In the genomic region with DNA sequence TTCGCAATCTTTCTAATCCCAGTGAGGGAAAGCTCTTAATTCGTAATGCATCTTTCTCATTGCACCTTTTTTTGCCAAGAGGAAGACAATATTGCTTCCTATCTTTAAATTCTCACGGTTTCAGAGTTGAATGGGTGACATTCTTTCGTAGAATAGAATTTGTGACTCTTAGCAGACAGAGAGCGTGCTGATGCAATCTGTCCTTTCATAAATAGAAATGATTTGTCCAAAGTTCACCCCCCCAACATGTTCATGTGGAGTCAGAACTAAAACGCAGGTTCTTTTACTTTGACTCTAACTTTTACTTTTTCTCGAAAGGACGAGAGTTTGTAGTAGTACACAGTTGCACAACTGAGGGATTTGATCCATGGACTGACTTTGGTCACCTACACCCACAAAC, we compare ENCODE assay signal across 8 mouse cellular contexts. TPM values are rescaled to one million over a fixed set of nuclear protein-coding genes. Genes with fewer than 3 reads are reported as not detected.
DNase-seq lines count a peak whose midpoint lies in the region; ATAC-seq and TF ChIP-seq lines count a peak whose summit lies in the region.

No protein-coding gene starts in this region.

- H3K9me3 ChIP-seq in lung, embryonic 14.5 days (ENCODE audit: low read depth, low read length), result no peaks in the 10 kb centered on the region
- no peaks in the 10 kb centered on the region for H3K9me3 ChIP-seq in embryonic facial prominence, embryonic 13.5 days
- no peaks in the 10 kb centered on the region for H3K9me3 ChIP-seq in intestine, embryonic 15.5 days
- H3K9me3 ChIP-seq in neural tube, embryonic 13.5 days, result no peaks in the 10 kb centered on the region

- no peaks in the 10 kb centered on the region for H3K36me3 ChIP-seq in lung, embryonic 14.5 days (ENCODE audit: insufficient read depth)
- H3K36me3 ChIP-seq in embryonic facial prominence, embryonic 13.5 days, result no peaks in the 10 kb centered on the region
- H3K36me3 ChIP-seq in intestine, embryonic 15.5 days, result no peaks in the 10 kb centered on the region
- no peaks in the 10 kb centered on the region for H3K36me3 ChIP-seq in neural tube, embryonic 13.5 days

- WGBS in lung, embryonic 14.5 days, result 6% methylated on average over 8 of the region's 8 CpGs
- 7% methylated on average over 8 of the region's 8 CpGs for WGBS in embryonic facial prominence, embryonic 13.5 days
- WGBS in intestine, embryonic 15.5 days, result 5% methylated on average over 8 of the region's 8 CpGs
- WGBS in neural tube, embryonic 13.5 days, result 12% methylated on average over 8 of the region's 8 CpGs

- peak overlapping the region; percentile 64 for H3K4me2 ChIP-seq in lung, embryonic 14.5 days
- peak overlapping the region; percentile 65 for H3K4me2 ChIP-seq in embryonic facial prominence, embryonic 13.5 days
- peak overlapping the region; percentile 63 for H3K4me2 ChIP-seq in intestine, embryonic 15.5 days (replicated peaks)
- peak overlapping the region; percentile 72 for H3K4me2 ChIP-seq in neural tube, embryonic 13.5 days

- peak; percentile 32 for DNase-seq in lung, embryonic 14.5 days
- no peak for DNase-seq in lung, postnatal 36 days
- no peak for DNase-seq in spleen, adult 18-20 months
- DNase-seq in left cerebral cortex, adult 8-10 months (ENCODE audit: low spot score in 2 of 2), result no peak
- DNase-seq in spleen, adult 12 weeks (ENCODE audit: low spot score), result no peak

- no peak for ATAC-seq in lung, embryonic 14.5 days (ENCODE audit: insufficient read depth)
- no peak for ATAC-seq in embryonic facial prominence, embryonic 13.5 days (ENCODE audit: insufficient number of reproducible peaks, insufficient read depth, low FRiP score, low TSS enrichment, low read depth)
- ATAC-seq in intestine, embryonic 15.5 days, result no peak
- no peak for ATAC-seq in neural tube, embryonic 13.5 days (ENCODE audit: low read depth)

- H3K9ac ChIP-seq in lung, embryonic 14.5 days, result peak overlapping the region; percentile 97
- H3K9ac ChIP-seq in embryonic facial prominence, embryonic 13.5 days, result peak overlapping the region; percentile 67
- peak overlapping the region; percentile 57 for H3K9ac ChIP-seq in intestine, embryonic 15.5 days
- peak overlapping the region; percentile 72 for H3K9ac ChIP-seq in neural tube, embryonic 13.5 days

- H3K27me3 ChIP-seq in lung, embryonic 14.5 days (ENCODE audit: insufficient read depth, low read length), result no peaks in the 10 kb centered on the region
- no peaks in the 10 kb centered on the region for H3K27me3 ChIP-seq in embryonic facial prominence, embryonic 13.5 days
- H3K27me3 ChIP-seq in intestine, embryonic 15.5 days (replicated peaks), result no peaks in the 10 kb centered on the region
- no peaks in the 10 kb centered on the region for H3K27me3 ChIP-seq in neural tube, embryonic 13.5 days

- peaks cover 7% of the 10 kb centered on the region for H3K4me1 ChIP-seq in lung, embryonic 14.5 days (ENCODE audit: insufficient read depth)
- H3K4me1 ChIP-seq in embryonic facial prominence, embryonic 13.5 days, result peaks cover 7% of the 10 kb centered on the region
- peaks cover 3% of the 10 kb centered on the region; the same call in 1 of the 2 replicates for H3K4me1 ChIP-seq in intestine, embryonic 15.5 days (replicated peaks)
- peaks cover 21% of the 10 kb centered on the region for H3K4me1 ChIP-seq in neural tube, embryonic 13.5 days (replicated peaks)

- peak overlapping the region; percentile 97 for H3K4me3 ChIP-seq in lung, embryonic 14.5 days (ENCODE audit: low read depth, low read length)
- peak overlapping the region; percentile 95 for H3K4me3 ChIP-seq in embryonic facial prominence, embryonic 13.5 days
- H3K4me3 ChIP-seq in intestine, embryonic 15.5 days (replicated peaks), result peak overlapping the region; percentile 91
- peak overlapping the region; percentile 97 for H3K4me3 ChIP-seq in neural tube, embryonic 13.5 days

- TF ChIP-seq CTCF in lung, embryonic 14.5 days (IDR thresholded peaks at IDR 0.05; ENCODE audit: low read depth), result no peak

- peak overlapping the region; percentile 99 for H3K27ac ChIP-seq in lung, embryonic 14.5 days (ENCODE audit: low read depth)
- H3K27ac ChIP-seq in embryonic facial prominence, embryonic 13.5 days, result peak overlapping the region; percentile 98
- peak overlapping the region; percentile 98 for H3K27ac ChIP-seq in intestine, embryonic 15.5 days
- H3K27ac ChIP-seq in neural tube, embryonic 13.5 days (replicated peaks), result peak overlapping the region; percentile 100

RNA-seq across cellular contexts. Expression of gene Ptpn12, which starts 0.9 kb away (rescaled TPM):
- 31.1 and 33.1 TPM in 2 replicates for polyA plus RNA-seq in lung, embryonic 14.5 days (2014; fragmentation: Nextera tagmentation; extraction: Ambion mirVana)
- 24.0 and 27.5 TPM in 2 replicates for polyA plus RNA-seq in embryonic facial prominence, embryonic 13.5 days (2015; fragmentation: Nextera tagmentation; extraction: Ambion mirVana)
- 16.9 and 17.3 TPM in 2 replicates for polyA plus RNA-seq in intestine, embryonic 15.5 days (2015; fragmentation: Nextera tagmentation; extraction: Ambion mirVana)
- polyA plus RNA-seq in neural tube, embryonic 13.5 days (2015; fragmentation: Nextera tagmentation; extraction: Ambion mirVana), result 24.9 and 26.1 TPM in 2 replicates
- 10 to 100 TPM; 33.5 to 42.5 (median 37.1) TPM for total RNA-seq in left cerebral cortex, adult 8-10 months (2022)
